Mouse (Mus musculus): ENCODE data around the gene Suco.
A peak's percentile ranks its signal among the peaks of the same experiment; 100 is the strongest.

Suco gene

DNA sequence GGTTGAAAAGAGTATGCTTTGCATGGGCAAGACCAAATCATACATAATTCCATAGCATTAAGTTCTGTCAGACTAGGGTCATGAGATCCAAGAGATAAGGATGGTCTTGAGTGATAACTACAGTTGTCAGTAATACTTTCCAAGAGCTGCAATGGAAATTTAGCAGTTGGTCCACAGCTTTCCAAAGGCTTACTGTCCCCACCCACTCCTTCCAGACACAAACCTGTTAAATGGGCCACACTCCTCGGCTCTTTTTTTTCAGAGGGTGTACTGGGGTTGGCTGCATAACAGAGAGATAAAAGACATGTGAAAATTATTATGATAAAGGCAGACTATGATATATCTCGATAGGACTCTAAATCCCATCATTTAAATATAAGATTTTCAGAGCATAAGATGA, 93.8 kb downstream of the Suco start:
- no peak for DNase-seq

- DNase-seq: no peak
These were observed 94.9 kb downstream of the Suco start for GRCm38 (mm10) chr1:161781594-161781993.

DNA sequence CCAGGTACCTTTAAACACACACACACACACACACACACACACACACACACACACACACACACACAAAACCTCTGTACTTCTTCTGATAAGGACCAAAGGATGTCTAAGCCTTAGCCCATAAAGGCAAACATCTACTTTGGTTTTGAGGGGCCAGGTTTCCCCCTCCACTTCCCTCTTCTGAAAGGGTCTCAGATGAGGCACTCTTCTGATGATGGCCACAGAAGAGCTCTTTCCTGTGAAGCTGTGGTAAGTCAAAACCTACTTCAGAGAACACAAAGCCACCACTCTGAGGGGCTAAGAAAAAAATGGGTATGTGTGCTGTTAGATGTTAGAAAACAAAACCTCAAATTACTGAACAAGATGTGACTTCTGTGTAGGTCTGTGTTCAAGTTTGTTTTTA, 97.4 kb downstream of the Suco start:
- DNase-seq: no peak

DNA sequence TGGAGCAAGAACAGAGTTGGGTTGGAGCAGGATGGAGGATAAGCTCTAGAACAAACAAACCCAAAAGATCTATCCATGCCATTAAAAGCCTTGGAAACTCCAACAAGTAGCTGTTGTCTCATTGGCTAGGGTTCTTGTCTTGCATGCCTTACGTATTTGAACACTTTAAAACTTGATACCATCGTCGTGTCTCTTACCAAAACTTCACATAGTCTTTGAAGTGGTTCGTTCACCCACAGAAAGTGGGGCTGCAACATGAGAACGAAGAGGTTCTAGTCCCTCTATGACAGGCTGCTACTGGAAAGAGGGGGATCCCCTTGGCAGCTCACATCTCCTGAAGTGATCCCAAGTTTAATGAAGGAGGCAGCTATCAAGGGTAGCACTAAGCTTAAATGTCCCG, 101.3 kb downstream of the Suco start:
- no peak for DNase-seq

DNA sequence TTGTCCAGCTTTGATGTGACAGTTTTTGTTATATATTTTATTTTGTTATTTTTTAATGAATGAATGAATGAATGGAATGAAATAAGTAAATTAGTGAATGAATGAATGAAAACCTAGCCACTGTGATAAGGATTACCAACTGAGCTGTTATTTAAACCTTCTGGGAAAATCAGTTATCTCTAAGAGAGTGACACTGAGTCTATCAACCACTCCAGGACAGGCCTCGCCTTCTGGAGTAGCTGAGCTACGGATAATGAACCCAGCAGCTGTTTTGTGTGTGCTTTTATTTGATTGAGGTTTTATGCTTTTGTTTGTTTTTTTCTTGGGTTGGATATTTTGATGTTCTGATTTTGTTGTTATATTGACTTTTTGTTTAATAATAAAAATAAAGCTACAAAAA, 105.2 kb downstream of the Suco start:
- peak; percentile 41 for DNase-seq

DNA sequence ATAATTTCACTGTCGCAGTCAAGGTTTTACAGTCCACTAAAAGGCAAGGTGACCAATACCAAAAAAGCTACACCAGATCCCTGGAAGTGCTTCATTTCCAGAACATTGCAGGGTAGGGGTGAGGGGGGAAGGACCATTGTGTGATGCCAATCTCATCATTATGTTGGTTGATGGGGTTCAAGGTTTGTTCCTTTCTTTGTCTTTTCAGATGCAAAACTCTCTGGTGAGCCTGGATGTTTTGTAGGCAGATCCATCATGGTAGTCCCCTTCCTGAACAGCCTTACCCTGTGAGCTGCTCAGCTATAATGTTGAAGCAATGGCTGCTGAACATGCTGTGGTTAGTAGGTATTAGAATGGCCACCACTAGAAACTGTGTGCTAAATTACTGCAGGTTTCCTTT, 107.2 kb downstream of the Suco start:
- DNase-seq: no peak

DNA sequence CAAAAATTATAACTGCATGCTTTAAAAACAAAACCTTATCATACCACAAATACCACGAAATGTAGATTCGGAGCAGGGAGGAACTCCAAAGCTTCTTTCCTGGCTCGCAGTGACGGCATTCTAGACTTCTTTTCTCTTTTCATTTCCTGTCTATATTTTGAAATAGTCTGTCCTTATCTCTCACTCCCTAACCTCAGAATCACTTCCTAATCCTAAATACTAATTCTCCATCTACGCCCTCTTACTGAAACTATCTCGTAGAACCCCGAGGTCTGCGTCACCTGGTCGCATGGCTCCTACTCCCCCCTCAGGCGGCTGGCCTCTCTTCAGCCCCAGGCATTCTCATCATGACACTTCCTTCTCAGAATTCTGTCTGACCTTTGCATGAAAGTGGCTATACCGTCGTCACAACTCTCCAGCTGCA, 109.4 kb downstream of the Suco start:
- DNase-seq: peak; percentile 34

DNA sequence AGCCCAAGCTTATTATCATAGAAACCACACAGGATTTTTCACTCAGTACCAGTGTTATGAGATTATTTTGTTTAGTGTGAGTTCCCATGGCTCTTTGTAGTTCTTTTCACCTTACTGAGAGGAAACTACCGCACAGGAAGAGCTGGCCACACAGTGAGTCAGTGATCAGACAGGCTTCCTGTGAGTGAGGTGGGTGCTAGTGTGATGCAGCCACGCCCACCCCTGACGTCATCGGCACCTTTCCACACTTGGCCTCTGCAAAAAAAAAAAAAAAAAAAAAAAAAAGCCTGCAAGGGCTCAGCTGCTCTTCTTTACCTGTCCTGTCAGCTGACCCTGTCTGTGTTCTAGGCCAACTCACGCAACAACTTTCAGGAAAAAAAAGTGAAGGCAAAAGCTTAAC, 109.8 kb downstream of the Suco start:
- peak; percentile 86 for DNase-seq

Data from liver (tissue).